Mouse (Mus musculus) CD4-positive helper T cell, adult 2 months (primary cell): ENCODE measurements around the gene Dnm2.

Experiments
- DNase-seq: peaks from one replicate; pipeline ENCODE4 v3.0.0-alpha.2; 2012; ENCODE audit warnings: low read depth, missing footprints, low spot score

Dnm2 gene

GRCm38 (mm10) chr9:21424631-21425555 is at the start of gene Dnm2:
Dnm2 (plus strand) TSS chr9:21424908.
- DNase-seq = peak; percentile 99

- DNase-seq = peak; percentile 33
Observed at GRCm38 (mm10) chr9:21379195-21379594, 45.5 kb upstream of the Dnm2 start.

GRCm38 (mm10) chr9:21380868-21381267 is 43.8 kb upstream of the Dnm2 start:
- DNase-seq = no peak

GRCm38 (mm10) chr9:21383966-21384365 is 40.7 kb upstream of the Dnm2 start:
- no peak for DNase-seq

- DNase-seq = no peak
Observed at GRCm38 (mm10) chr9:21392646-21393175, 32.0 kb upstream of the Dnm2 start.

GRCm38 (mm10) chr9:21395692-21396091 is 29.0 kb upstream of the Dnm2 start:
- no peak for DNase-seq

- no peak for DNase-seq
Observed at GRCm38 (mm10) chr9:21397170-21397569, 27.5 kb upstream of the Dnm2 start.

GRCm38 (mm10) chr9:21401042-21401441 is 23.7 kb upstream of the Dnm2 start:
- no peak for DNase-seq

GRCm38 (mm10) chr9:21402764-21403253 is 21.9 kb upstream of the Dnm2 start:
- no peak for DNase-seq

GRCm38 (mm10) chr9:21403745-21404144 is 21.0 kb upstream of the Dnm2 start:
- DNase-seq = no peak

- DNase-seq = no peak
Observed at GRCm38 (mm10) chr9:21405525-21405924, 19.2 kb upstream of the Dnm2 start.

- no peak for DNase-seq
Observed at GRCm38 (mm10) chr9:21407951-21408350, 16.8 kb upstream of the Dnm2 start.

- no peak for DNase-seq
Observed at GRCm38 (mm10) chr9:21408624-21409023, 16.1 kb upstream of the Dnm2 start.

GRCm38 (mm10) chr9:21409592-21410317 is 15.0 kb upstream of the Dnm2 start:
- DNase-seq = peak; percentile 85

- DNase-seq = peak; percentile 92
Observed at GRCm38 (mm10) chr9:21411669-21412550, 12.8 kb upstream of the Dnm2 start, which contains the start of gene Qtrt1. Qtrt1 (plus strand) TSS chr9:21411837.

- no peak for DNase-seq
Observed at GRCm38 (mm10) chr9:21417866-21418265, 6.8 kb upstream of the Dnm2 start.

GRCm38 (mm10) chr9:21419646-21420045 is 5.1 kb upstream of the Dnm2 start:
- DNase-seq = peak; percentile 75

- DNase-seq = no peak
Observed at GRCm38 (mm10) chr9:21425556-21425945, 843 bp downstream of the Dnm2 start.

GRCm38 (mm10) chr9:21426013-21426412 is 1.3 kb downstream of the Dnm2 start:
- DNase-seq = peak; percentile 53

GRCm38 (mm10) chr9:21426525-21426924 is 1.8 kb downstream of the Dnm2 start:
- no peak for DNase-seq

- DNase-seq = no peak
Observed at GRCm38 (mm10) chr9:21427773-21428172, 3.1 kb downstream of the Dnm2 start.
